Mouse (Mus musculus): ENCODE measurements at regions not wholly inside any gene's neighbourhood (a gene's known extent, or its start where the extent isn't known, plus 50 kb on each side); places are given as distances from the start of the nearest gene placed in this dataset.

GRCm38 (mm10) chrX:158920217-158920616, 289.9 kb upstream of the Rps6ka3 start:
- no peak for DNase-seq (ENCODE audit: low spot score)

DNA sequence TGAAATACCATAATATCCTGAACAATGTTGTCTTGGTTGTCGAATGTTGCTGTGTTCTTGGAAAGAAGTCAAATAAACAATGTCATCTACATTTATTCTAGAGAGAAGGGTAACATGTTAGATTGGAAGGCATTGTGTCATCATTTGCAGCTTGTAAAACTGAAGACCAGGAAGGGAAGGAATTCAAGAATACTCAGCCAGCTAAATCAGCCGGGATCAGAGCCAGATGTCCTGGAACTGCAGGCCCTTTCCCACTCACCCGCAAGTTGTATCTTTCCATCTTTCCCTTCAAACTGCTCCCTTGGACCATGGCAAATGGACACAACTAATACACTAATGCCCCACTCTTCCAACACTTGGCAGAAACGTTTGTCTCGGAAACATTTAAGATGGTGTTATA, 288.7 kb upstream of the Rps6ka3 start:
- no peak for DNase-seq (ENCODE audit: low spot score)

GRCm38 (mm10) chrX:158921838-158922450, 288.2 kb upstream of the Rps6ka3 start:
- DNase-seq (ENCODE audit: low spot score), result peak; percentile 79

- no peak for DNase-seq (ENCODE audit: low spot score)
Measured at GRCm38 (mm10) chrX:158923081-158923561, 287.0 kb upstream of the Rps6ka3 start.

- no peak for DNase-seq (ENCODE audit: low spot score)
Measured at GRCm38 (mm10) chrX:158923657-158924489, 286.2 kb upstream of the Rps6ka3 start.

- DNase-seq (ENCODE audit: low spot score), result no peak
Measured at GRCm38 (mm10) chrX:158924490-158925398, 285.4 kb upstream of the Rps6ka3 start.

DNA sequence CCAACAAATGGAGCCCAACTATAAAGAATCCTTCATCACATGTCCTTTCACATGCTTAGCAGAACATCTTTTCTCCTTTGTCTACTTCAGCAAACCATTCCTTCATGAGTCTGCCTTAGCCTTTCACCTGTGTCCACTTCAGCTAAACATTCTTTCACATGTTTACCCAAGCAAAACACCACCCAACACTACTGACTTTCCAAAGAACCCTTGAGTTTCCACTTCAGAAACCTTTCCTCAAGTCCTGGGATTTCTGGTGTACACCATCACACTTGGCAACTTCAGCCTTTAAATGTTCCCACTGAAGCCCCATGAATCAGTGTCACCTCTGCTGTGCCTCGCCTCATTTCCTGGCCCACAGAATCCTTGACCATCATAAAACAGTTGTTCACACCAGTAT, 278.2 kb upstream of the Rps6ka3 start:
- no peak for DNase-seq (ENCODE audit: low spot score)

GRCm38 (mm10) chrX:158947191-158947590, 262.9 kb upstream of the Rps6ka3 start:
- DNase-seq (ENCODE audit: low spot score), result no peak

- peak; percentile 36 for DNase-seq (ENCODE audit: low spot score)
Measured at GRCm38 (mm10) chrX:158971726-158972125, 238.4 kb upstream of the Rps6ka3 start.

DNA sequence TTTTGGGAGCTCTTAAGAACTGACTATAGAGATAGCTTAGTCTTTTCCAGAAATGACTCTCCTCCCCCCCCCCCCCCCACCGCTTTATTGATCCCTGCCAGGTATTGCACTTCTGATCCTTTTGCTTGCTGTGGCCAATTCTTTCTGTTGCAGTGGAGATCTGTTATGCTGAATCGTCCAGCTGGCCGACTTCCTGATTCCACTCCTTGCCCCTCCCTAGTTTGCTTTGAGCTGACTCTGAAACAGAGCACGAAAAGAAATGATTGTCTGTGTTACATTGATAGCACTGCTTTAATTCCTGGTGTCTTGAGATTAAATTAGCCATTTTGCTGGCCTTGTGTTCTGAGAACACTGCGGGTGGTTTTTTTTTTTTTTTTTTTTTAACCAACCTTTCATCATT, 233.5 kb upstream of the Rps6ka3 start:
- DNase-seq (ENCODE audit: low spot score), result no peak

- no peak for DNase-seq (ENCODE audit: low spot score)
Measured at GRCm38 (mm10) chrX:158984721-158985120, 225.4 kb upstream of the Rps6ka3 start.

DNA sequence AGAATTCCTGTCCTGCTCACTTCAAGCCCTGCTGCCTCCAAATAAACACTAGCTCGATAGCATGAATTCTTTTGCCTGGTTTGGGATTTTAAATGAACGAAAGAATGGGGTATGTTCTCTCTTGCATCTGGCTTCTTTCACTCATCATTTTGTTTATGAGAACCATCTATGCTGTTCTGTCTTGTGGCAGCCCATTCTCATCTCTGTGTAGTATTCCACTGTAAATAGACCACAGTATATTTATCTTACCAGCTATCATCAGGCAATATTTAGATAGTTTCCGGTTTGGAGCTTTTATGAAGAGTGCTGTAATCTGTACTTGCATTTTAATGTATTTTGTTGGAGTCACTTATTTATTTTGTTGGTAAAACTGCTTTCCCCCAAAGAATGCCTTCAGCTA, 222.4 kb upstream of the Rps6ka3 start:
- no peak for DNase-seq (ENCODE audit: low spot score)

GRCm38 (mm10) chrX:159018955-159019354, 191.2 kb upstream of the Rps6ka3 start:
- DNase-seq (ENCODE audit: low spot score), result no peak

DNA sequence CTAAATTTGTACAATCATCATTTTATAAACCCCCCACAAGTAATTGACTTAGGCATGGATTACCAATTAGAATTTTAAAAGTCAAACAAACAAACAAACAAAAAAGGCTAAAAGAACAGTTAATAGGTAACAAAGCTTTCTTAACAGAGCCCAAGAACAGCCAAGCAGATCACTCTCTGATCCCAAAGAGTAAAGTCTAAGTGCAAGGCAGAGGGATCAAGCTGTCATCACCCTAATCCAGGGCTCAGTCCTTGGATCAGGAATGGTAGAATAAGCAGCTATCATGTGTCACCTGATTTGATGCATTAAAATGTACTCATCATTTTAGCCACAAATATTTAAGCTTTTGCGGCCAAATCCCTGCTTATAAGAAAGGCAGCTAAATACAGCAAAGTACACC, 183.8 kb upstream of the Rps6ka3 start:
- no peak for DNase-seq (ENCODE audit: low spot score)

- no peak for DNase-seq (ENCODE audit: low spot score)
Measured at GRCm38 (mm10) chrX:159031927-159032326, 178.2 kb upstream of the Rps6ka3 start.

DNA sequence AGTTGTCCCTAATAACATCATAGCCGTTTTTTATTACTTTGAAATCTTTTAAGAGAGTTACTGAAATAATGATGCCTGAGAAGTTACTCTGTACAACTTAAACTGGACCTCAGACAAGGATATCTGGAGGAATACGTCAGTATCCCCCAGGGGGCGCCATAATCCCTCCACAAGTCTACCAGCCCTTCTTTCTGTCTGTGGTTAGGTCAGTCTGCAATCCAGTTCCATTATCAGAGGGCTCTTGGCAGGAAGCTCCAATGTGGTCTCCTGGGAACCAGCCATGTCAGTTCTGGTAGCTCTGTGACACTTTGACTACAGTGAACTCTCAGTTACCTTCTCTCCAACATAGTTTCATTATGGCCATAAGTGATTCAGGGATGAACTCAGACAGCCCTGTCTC, 166.7 kb upstream of the Rps6ka3 start:
- DNase-seq (ENCODE audit: low spot score), result peak; percentile 81

DNA sequence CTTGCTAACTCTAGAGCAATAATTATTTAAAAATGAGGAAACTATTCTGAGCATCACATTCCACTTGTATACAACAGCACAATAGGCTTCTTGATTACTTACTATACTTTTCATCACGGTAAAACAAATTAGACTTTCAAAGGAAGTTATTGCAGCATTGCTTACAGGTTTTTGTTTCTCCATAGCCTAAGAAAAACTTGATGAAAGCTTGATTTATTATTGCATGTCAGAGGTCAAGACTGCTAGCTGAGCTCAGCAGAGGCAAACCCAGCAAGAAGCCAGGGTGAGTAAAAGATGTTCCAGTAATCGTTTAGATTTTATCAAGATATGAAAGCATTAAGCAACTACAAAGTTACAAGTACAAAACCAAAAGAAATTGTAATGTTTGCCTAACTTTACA, 162.2 kb upstream of the Rps6ka3 start:
- no peak for DNase-seq (ENCODE audit: low spot score)

DNA sequence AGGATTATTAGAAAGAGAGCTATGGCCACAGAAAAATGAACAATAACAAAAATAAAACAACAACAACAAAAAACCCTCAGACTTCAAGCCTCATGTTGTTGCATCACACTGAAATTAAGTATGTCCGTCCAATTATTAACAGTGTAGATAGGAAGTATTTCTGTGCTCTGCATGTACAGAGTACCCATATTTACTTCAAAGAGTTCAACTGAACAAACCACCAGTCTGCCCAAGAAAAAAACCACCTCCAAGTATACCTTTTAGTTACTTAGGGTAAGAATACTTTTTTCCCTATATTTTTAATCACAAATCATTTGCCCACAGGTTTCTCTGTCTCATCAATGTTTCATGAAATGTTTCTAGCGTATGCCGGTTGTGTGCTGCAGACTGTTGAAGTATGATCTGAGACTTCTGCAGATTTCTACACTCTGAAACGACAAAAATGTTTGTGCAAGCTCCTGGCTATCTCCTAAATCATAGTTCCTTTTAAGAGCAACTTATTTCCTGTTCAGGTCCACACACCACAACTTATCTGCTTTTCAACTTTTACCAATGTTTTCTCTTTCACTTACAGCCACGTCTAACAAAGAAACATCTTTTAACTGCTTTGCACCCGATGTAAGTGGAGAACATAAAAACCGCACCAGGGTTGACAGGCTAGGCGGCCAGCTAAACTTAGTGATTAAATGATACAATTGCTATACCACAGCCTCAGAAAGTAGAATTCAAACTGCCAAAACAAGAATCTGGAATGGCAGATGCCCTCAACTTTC, 154.2 kb upstream of the Rps6ka3 start:
- no peak for DNase-seq (ENCODE audit: low spot score)

DNA sequence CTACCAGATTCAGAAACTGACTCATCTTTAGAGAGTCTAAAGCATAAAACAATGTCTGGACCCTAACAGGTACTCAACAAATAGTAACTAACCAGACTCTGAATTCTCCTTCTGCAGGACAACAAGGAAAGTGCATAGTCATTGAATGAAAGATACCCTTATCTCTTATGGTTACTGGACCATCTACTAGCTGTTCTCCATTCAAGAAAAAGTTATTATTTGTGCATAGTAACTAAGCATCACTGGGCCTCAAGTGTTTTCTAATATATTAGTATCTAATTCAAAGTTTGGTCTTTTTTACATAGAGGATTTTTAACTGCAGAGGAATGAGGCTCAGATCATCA, 153.7 kb upstream of the Rps6ka3 start:
- no peak for DNase-seq (ENCODE audit: low spot score)

GRCm38 (mm10) chrX:159058931-159059330, 151.2 kb upstream of the Rps6ka3 start:
- no peak for DNase-seq (ENCODE audit: low spot score)

DNA sequence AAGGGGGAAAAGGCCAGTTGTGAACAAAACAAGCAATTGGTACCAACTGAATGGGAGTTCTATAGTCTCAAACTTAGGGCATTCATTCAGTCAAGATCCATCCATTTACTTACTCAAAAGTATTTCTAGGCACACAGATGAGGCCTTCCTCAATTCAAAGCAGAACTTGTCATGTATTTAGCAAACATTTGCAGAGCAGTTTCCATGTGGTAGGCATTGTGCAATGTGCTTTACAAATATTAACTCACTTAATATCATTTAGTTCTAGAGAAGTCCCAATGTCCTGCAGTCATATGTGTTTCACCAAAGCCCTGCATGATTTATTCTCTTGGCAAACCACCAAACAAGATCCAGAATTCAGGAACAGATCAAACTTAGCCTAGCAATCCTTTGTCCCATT, 148.8 kb upstream of the Rps6ka3 start:
- no peak for DNase-seq (ENCODE audit: low spot score)

- DNase-seq (ENCODE audit: low spot score), result no peak
Measured at GRCm38 (mm10) chrX:159066212-159066611, 143.9 kb upstream of the Rps6ka3 start.
